Mouse (Mus musculus) left cerebral cortex, postnatal 14 days (tissue): Measurements from ENCODE around the gene Sap30bp. TPM values are rescaled to one million over a fixed set of nuclear protein-coding genes. Genes with fewer than 3 reads are reported as not detected.

ENCODE experiments used
- DNase-seq, 2 experiments: peaks; one replicate each; pipeline ENCODE4 v3.0.0; 2021 to 2022; ENCODE audit warnings: low spot score in 2 of 2, mixed read lengths in 1 of 2
- intact Hi-C: fragments of 180-260 bp; cut with DNase I; formaldehyde crosslinking; loops from one replicate; pipeline ENCODE4 v1.15.1; 2025
- long read RNA-seq, 2 experiments: library from polyadenylated mRNA; stranded (forward); transcript quantifications; one replicate each; pipeline ENCODE4 v2.0.0; 2021
- total RNA-seq, 2 experiments: library from RNA; stranded (reverse); gene quantifications; 2 replicates each; pipeline ENCODE4 v1.2.3; 2021

Sap30bp gene
- total RNA-seq, result 10 to 100 TPM; 43.2 to 50.7 TPM
- long read RNA-seq, experiment 1, transcript Sap30bp-203 (11 exons, 3,654 nt), result major isoform, 44 of 78 reads
- long read RNA-seq, experiment 1, partial matches to known transcripts, result 2 of 78 reads
- long read RNA-seq, experiment 1, other reads (novel, unspliced or antisense), result 32 of 78 reads
- long read RNA-seq, experiment 2, transcript Sap30bp-203 (11 exons, 3,654 nt), result major isoform, 49 of 75 reads
- long read RNA-seq, experiment 2, partial matches to known transcripts, result 13 of 75 reads
- long read RNA-seq, experiment 2, other reads (novel, unspliced or antisense), result 13 of 75 reads

DNA sequence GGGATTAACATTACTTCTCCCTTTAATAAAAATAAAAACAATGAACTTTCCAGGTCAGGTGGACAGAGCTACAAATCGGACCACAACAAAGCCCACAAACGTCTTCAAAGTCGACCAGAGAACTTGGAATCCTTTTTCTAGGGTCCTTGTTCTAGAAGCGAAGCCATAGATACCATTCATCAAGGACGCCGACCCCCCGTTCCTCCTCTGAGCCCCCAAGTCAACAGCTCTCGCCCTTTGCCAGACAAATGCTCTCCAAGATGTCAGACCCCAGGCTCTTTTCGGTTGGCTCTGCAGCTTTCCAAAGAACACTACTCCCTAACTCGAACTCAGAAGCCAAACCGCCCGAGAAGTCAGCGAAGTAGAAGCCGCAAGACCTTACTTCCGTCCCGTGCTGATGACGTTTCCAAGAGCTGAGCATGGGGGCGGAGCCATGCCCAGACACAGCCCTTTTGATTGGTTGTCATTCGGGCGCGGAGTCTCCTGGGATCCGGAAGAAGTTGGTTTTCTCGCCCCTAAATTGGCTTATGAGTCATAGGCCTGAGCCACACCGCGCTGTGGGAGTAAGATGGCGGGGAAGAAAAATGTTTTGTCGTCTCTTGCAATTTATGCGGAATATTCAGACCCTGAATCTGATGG lies at the start of gene Sap30bp, which contains the start of gene Recql5:
Sap30bp (plus strand) TSS at position 175 of the 639 bp plus-strand sequence.
Recql5 (minus strand) TSS at position 370 of the 639 bp plus-strand sequence.
- intact Hi-C loops, result no loop called here
- peak; percentile 98 for DNase-seq

GRCm38 (mm10) chr11:115884361-115884760 lies 48.7 kb upstream of the Sap30bp start:
- intact Hi-C loops, result no loop called here
- no peak for DNase-seq

DNA sequence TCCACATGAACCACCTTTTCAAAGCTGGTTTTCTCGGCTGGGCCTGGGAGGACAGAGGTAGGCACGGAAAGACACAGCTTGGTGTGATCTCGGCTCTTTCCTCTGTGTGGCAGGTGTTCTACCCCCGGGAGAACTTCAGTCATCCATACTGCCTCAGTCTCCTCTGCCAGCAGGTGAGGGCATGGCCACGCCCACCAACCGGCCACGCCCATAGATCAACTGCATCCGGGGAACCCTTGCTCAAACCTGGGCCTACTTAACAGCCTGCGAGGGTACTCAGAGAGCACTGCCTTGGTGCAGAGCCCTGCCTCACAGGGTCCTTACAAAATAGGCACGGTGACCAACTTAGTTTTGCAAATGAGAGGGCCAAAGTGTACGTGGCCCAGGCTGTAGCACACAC lies 47.8 kb upstream of the Sap30bp start:
- intact Hi-C loops, result no loop called here
- no peak for DNase-seq

DNA sequence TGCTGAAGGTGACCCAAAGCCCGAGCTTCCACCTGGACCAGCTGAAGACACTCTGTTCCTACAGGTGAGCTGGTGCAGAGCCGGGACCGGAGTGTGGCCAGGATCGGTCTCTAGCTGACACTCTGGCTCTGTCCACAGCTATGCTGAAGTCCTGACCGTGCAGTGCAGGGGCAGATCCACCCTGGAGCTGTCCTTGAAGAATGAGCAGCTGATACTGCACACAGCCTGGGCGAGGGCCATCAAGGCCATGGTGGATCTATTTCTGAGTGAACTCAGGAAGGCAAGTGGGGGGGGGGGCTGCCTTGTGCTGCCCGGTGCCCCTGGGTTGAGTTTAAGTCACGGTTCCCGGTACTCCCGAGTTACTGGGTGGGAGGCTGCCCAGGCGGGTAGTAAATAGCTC lies 46.6 kb upstream of the Sap30bp start:
- intact Hi-C loops, result no loop called here
- DNase-seq, result no peak

- DNase-seq, result no peak
- intact Hi-C loops, result no loop called here
Observed at GRCm38 (mm10) chr11:115888020-115888419, 45.1 kb upstream of the Sap30bp start.

DNA sequence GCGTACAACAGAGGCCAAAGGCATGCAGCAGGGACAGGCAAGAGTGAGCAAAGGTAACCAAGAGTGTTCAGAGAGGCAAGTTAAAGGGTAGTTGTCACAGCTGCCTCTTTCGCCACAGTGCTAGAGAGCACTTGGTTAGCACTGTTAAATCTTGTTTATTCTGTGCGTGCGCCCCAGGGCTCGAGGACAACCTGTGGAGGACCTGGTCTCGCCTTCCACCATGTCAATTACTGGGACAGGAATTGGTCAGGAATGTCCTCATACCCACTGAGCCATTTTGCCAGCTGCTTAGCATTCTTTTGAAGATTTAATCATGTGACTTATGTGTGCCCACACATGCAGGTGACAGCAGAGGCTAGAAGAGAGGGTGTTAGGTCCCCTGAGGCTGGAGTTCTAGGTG lies 43.9 kb upstream of the Sap30bp start:
- intact Hi-C loops, result no loop called here
- DNase-seq, result no peak

GRCm38 (mm10) chr11:115892213-115892612 lies 40.9 kb upstream of the Sap30bp start:
- no peak for DNase-seq
- intact Hi-C loops, result no loop called here

DNA sequence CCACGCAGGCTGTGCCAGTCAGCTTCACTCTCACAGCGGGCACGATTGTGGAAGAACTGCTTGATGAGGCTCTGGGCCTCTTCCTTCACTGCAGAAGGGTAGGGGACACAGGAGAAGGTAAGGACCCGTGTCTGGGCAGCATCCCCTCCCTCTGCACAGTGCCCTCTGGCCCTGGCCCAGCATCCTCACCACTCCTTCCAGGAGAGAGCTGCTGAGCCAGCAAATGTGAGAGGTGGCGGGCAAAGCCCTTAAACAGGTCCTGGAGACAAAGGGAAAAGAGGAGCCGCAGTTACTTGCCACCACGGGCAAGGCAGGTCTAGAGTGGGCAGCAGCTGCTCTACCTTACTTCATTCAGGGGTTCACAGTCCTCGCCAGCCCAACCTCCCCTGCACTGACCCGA lies 40.0 kb upstream of the Sap30bp start:
- intact Hi-C loops, result no loop called here
- no peak for DNase-seq

- DNase-seq, result no peak
- intact Hi-C loops, result no loop called here
Observed at GRCm38 (mm10) chr11:115894755-115895520, 38.1 kb upstream of the Sap30bp start.

DNA sequence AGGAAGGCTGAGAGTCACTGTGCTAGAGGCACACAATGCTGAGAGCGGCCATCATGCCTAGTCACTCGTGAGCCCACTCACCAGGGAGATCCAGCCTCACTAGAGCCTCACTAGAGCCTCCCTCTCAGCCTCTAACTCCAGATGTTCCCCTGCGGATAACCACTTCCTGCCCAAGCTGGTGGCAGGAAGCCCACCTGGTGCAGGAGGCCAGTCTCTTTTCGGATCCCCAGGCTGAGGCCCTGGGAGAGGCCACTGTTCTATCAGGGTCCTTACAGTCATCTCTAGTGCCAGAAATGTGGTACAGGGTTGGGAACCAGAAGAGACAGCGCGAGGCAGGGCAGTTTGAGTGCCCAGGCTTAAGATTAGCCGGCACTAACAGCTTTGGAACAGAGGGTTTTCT lies 34.6 kb upstream of the Sap30bp start:
- no peak for DNase-seq
- intact Hi-C loops, result no loop called here

DNA sequence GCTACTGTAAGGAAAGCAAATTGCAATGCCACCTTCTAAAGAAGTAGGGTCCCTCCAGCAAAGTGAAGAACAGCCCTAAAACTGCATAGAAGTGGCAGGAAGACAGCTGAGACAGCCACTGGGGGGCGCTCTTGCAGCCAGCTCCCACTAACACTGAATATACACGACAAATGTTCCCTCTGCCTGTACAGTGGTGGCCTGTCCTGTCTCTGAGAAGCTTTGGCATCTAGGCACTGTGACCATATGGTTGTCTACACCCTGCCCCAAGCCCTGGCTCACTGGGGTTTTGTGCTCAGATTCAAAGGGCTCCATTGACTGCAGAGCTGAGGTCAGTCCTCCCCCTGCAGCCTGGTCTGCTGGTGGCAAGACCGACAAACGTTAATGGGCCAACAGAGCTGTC lies 34.2 kb upstream of the Sap30bp start:
- intact Hi-C loops, result no loop called here
- peak; percentile 42 to 78 for DNase-seq

DNA sequence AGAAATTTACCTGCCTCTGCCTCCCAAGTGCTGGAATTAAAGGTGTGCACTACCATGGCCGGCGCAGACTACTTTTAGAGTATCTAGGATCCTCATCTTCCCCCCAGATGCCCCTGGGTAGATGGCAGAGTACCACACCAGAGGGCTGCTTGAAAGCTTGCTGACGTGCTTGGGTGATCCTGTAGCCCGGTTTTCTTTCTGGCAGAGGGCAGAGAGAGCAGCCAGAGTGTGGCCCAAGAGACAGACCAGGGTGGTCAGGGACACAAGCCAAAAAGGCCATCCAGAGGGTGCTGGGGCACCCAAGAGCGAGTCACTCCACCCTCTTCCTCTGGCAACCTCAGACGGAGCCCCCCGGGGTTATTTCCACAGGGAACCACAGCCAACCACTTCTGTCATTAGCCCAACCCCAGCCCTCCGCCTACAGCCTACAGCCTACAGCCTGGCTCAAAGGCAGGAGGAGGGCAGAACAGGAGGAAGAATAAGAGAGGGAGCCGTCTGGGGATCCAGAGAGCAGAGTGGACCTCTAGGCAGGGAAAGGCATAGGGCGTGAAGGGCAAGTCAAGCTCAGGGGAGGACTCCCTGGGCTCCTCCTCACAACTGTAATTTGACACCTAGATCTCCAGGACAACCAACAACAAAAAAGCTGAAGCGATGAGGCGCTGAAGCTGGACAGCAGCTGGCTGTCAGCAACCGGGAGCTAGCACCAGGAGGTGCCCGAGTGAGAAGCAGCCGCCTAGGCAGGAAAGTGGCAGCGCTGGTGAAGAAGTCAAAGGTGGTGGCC lies 33.4 kb upstream of the Sap30bp start, which contains the start of gene Smim5:
Smim5 (plus strand) TSS at position 481 of the 781 bp plus-strand sequence.
- intact Hi-C loops, result no loop called here
- no peak for DNase-seq

GRCm38 (mm10) chr11:115900561-115901337 lies 32.3 kb upstream of the Sap30bp start:
- DNase-seq, result no peak
- intact Hi-C loops, result no loop called here

GRCm38 (mm10) chr11:115901338-115902161 lies 31.5 kb upstream of the Sap30bp start:
- no peak for DNase-seq
- intact Hi-C loops, result no loop called here

GRCm38 (mm10) chr11:115902177-115902576 lies 30.9 kb upstream of the Sap30bp start:
- intact Hi-C loops, result no loop called here
- no peak for DNase-seq

GRCm38 (mm10) chr11:115902831-115903230 lies 30.3 kb upstream of the Sap30bp start:
- peak in 1 of 2 experiments; percentile 54 for DNase-seq
- intact Hi-C loops, result no loop called here

DNA sequence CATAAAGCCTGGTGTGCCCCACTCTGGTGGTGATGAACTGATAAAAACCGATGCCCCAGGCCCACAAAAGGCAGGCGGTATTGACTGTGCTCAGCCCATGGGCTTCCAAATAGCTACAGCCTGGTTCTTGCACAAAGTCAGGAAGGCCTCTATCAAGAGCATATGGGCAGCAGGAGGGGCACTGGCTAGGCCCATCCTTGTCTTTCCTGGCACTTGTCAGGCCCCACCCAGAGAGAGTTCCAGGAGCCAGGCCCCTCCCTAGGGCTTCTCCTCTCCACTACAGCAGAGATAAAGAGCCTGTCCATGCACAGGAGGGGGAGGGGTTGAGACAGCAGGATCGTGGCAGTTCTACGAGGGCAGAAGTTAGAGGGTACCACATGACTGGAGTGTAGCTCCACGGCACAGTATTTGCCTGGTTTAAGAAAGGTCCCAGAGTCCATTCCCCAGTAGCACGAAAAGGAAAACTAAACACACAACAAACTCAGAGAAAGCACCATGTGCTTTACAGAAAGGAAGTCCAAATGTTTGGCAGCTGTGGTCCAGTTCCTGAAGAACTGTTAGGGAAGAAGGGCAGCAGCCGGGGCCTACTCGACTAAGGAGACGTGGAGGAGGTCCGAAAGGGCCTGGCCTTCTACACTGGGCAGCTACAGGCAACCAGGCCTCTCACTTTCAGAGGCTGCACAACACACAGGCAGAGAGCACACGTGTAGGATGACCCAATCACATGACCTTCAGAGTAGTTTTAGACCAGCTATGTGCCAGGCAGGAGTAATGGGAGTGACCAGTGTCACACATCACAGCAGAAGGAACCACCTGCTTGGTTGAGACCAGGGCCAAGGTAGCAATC lies 29.5 kb upstream of the Sap30bp start:
- no peak for DNase-seq
- intact Hi-C loops, result no loop called here
